Mouse (Mus musculus): ENCODE data around the gene Tlr12.

Gene Tlr12

DNA sequence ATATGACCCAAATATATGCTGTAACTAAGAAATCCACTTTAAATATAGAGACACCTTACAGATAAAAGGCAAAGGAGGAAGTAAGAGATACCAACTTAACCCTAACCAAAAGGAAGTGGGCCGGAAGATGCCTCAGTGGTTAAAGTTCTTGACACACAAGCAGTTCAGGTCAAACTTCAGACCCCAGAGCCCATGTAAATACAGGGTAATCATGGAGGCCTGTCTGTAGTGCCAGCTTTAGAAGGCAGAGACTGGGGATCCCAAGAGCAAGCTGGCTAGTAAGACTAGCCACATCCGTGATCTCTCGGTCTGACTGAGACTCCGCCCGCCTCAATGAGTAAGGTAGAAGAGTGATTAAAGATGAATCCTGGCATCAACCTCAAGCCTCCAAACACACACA is 24.4 kb downstream of the Tlr12 start:
- TF ChIP-seq GATA4 (IDR thresholded peaks at IDR 0.05; ENCODE audit: insufficient replicate concordance, low read length): no peak

DNA sequence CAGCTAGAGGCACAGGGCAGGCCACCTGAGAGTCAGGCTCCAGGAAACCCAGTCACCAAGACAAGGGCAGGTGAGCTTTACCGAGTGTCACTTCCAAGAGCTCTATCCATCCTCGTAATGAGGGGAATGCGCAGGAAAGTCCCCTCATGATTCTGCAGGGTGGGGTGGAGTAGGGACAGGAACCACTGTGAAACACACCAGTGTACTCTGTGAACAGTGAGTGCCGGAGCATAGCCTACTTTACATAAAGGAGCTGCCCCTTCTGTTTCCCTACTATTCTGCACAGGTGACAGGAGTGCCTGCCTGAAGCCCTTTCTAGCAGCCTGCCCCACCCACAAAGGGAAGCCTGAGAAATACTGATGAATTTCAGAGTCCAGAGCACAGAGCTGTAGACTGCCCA is 25.1 kb downstream of the Tlr12 start:
- TF ChIP-seq GATA4 (IDR thresholded peaks at IDR 0.05; ENCODE audit: insufficient replicate concordance, low read length): no peak

DNA sequence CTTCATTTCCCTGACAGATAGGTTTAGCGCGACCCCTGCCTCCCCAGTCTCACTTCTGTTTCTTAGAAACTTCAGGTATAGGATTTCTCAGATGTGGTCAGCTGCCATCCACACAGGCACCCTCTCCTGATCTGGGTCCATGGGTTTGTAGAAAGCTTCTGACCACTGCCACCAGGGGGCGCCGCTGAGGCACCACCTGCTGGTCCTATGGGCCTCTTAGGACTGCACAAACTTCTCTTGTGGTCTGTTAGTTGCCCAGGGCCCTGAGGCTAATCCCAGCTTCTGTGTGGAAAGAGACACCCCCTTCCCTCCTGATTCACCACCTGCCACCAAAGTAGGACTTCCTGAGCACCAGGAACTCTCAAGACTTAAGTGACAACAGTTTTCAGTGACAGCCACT is 39.2 kb downstream of the Tlr12 start:
- no peak for TF ChIP-seq GATA4 (IDR thresholded peaks at IDR 0.05; ENCODE audit: insufficient replicate concordance, low read length)

DNA sequence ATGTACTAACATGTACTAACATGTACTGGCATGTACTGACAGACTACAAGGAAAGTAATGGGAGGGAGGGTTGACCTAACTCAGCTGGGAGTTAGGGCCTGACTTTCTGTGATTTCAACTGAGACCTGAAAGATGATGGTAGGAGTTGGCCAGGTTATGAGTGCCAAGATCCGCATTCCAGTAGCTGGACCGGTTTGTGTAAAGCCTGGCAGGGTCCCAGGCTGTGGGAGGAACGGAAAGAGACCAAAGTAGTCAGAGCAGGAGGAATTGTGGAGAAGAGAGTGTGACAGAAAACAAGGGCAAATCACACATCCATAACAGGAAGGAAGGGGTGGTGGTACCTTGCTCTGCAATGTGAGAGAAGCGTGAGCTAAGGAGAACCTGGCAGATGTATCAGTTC is 42.6 kb downstream of the Tlr12 start:
- no peak for TF ChIP-seq GATA4 (IDR thresholded peaks at IDR 0.05; ENCODE audit: insufficient replicate concordance, low read length)
